Mouse (Mus musculus) G1E (cell line): ENCODE measurements around the gene Ociad2.

Experiments
- CTCF ChIP-seq: IDR thresholded peaks from 2 replicates; pipeline ENCODE4 v1.5.1; 2012; ENCODE audit warnings: low read depth, low read length, inconsistent platforms, mixed read lengths
- TAL1 ChIP-seq: conservative IDR thresholded peaks from 2 replicates; pipeline ENCODE4 v1.6.1; 2012; ENCODE audit warnings: low read depth, low read length, inconsistent platforms, mixed read lengths

DNA sequence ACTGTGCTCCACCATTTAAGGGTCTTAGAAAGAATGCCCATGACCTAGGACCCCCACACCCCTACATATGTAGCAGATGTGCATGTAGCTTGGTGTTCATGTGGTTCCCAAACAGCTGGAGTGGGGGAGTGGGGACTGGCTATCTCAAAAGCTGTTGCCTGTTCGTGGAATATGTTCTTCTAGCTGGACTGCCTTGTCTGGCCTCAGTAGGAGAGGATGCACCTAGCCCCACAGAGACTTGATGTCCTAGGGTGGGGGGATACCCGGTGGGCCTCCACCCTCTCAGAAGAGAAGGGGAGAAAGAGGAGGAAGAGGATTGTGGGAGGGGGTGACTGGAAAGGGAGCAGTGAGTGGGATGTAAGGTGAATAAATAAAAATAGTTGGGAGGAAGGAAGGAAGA, 65.9 kb downstream of the Ociad2 start:
- TF ChIP-seq TAL1 (no peak), CTCF (no peak)
